Mouse (Mus musculus): ENCODE results near the gene St8sia6. TPM values are rescaled to one million over a fixed set of nuclear protein-coding genes. Genes with fewer than 3 reads are reported as not detected.
"Not testable (repeated sequence)": the region's sequence is repeated elsewhere in the genome, so short reads cannot be mapped to it uniquely, and the experiment has no call there.

Gene St8sia6
- polyA plus RNA-seq, 1 experiment from 2014 or later: 0.15 TPM

- no peak for DNase-seq (ENCODE audit: low spot score)
- no peaks in the 10 kb centered on the region for H3K4me1 ChIP-seq
- no peaks in the 10 kb centered on the region for H3K27me3 ChIP-seq (ENCODE audit: insufficient read depth, poor library complexity, severe bottlenecking)
- 87% methylated on average over 2 of the region's 2 CpGs for WGBS
- no peak overlapping the region for H3K27ac ChIP-seq
- H3K9me3 ChIP-seq: no peaks in the 10 kb centered on the region
- H3K4me3 ChIP-seq: no peak overlapping the region
- H3K36me3 ChIP-seq: no peaks in the 10 kb centered on the region
Measured at GRCm38 (mm10) chr2:13683205-13683570, 110.7 kb downstream of the St8sia6 start.

DNA sequence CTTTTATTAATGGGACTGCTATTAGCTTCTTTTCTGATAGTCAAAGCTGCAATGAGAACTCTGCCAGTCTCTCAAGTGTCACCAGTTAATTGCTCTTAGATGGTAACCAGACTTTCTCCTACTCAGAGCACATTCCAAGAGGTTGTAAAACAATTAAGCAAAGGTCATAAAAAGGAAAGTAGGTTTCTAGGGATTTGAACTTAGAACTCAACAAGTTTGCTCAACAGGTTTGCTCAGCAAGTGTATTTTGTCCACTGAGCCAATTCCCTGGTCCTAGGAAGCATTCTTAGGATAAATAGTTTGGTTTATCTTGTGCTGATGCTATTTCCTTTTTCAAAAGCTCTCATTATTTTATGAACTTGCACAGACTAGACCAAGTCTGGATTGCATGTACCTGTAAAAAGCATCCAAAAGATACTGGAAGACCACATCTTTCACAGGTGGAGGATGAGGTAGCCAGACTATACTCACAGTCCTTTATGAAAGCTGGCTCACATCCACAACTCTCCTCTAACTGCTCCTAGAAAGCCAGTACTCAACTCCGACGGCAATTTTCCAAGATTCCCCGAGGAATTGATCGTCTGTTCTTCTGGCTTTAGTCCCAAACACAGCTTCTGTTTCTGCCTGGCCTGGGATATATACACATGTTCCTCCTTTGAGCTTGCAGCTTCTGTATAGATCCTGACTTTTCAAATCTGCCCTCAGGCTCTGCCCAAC is 111.2 kb downstream of the St8sia6 start:
- no peak overlapping the region for H3K27ac ChIP-seq
- 81% methylated on average over 4 of the region's 4 CpGs for WGBS
- DNase-seq (ENCODE audit: low spot score): no peak
- H3K36me3 ChIP-seq: no peaks in the 10 kb centered on the region
- no peak overlapping the region for H3K4me3 ChIP-seq
- no peaks in the 10 kb centered on the region for H3K27me3 ChIP-seq (ENCODE audit: insufficient read depth, poor library complexity, severe bottlenecking)
- H3K9me3 ChIP-seq: no peaks in the 10 kb centered on the region
- H3K4me1 ChIP-seq: no peaks in the 10 kb centered on the region

GRCm38 (mm10) chr2:13672946-13673345 is 120.9 kb downstream of the St8sia6 start:
- Histone ChIP-seq H3K27ac (no peak overlapping the region), H3K36me3 (no peaks in the 10 kb centered on the region), H3K9me3 (no peaks in the 10 kb centered on the region), H3K4me3 (no peak overlapping the region), H3K4me1 (no peaks in the 10 kb centered on the region), H3K27me3 (ENCODE audit: insufficient read depth, poor library complexity, severe bottlenecking) (no peaks in the 10 kb centered on the region)
- WGBS: 50% methylated on average over 3 of the region's 3 CpGs
- no peak for DNase-seq (ENCODE audit: low spot score)

DNA sequence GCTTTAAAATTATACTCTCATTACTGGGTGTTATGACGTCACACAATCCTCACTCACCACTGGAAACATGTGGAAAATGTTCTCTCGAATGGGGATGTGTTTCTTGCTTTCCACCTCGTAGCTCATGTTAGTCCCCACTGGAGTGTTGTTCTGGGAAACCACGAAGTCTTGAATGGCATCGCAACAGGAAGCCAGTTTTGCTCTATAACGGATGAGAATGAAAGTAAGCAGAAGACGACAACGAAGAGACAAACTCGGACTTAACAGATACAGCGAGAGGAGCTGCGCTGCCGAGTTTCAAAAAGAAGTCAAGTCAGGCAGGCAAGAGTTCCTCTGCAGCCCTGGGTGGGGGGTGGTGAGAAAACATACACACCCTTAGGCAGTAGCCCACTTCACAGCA is 121.4 kb downstream of the St8sia6 start:
- no peak for DNase-seq (ENCODE audit: low spot score)
- no peak overlapping the region for H3K27ac ChIP-seq
- no peaks in the 10 kb centered on the region for H3K27me3 ChIP-seq (ENCODE audit: insufficient read depth, poor library complexity, severe bottlenecking)
- no peak overlapping the region for H3K4me3 ChIP-seq
- H3K9me3 ChIP-seq: no peaks in the 10 kb centered on the region
- no peaks in the 10 kb centered on the region for H3K4me1 ChIP-seq
- 80% methylated on average over 12 of the region's 12 CpGs for WGBS
- H3K36me3 ChIP-seq: no peaks in the 10 kb centered on the region

DNA sequence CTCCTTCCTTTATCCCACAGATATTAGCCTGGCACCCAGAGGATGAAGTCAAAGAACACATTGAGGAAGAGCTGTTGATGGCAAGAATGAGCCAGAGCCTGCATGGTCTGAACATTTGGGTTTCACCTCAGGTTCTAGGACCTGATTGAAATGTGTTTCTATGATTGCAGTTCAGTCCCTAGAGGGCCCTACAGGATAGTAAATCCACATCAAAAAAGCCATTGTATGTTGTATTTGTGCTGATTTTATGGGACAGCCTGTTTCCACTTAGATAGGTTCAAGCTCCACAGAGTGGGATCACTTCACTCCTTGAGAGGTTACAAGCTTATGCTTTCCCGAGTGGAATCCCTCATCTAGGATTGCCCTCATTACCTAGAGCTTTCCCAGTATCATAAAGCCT is 159.0 kb downstream of the St8sia6 start:
- WGBS: 48% methylated on average over 1 of the region's 1 CpGs
- H3K4me1 ChIP-seq: no peaks in the 10 kb centered on the region
- DNase-seq (ENCODE audit: low spot score): no peak
- H3K27me3 ChIP-seq (ENCODE audit: insufficient read depth, poor library complexity, severe bottlenecking): no peaks in the 10 kb centered on the region
- H3K36me3 ChIP-seq: no peaks in the 10 kb centered on the region
- no peak overlapping the region for H3K4me3 ChIP-seq
- no peaks in the 10 kb centered on the region for H3K9me3 ChIP-seq
- H3K27ac ChIP-seq: no peak overlapping the region

DNA sequence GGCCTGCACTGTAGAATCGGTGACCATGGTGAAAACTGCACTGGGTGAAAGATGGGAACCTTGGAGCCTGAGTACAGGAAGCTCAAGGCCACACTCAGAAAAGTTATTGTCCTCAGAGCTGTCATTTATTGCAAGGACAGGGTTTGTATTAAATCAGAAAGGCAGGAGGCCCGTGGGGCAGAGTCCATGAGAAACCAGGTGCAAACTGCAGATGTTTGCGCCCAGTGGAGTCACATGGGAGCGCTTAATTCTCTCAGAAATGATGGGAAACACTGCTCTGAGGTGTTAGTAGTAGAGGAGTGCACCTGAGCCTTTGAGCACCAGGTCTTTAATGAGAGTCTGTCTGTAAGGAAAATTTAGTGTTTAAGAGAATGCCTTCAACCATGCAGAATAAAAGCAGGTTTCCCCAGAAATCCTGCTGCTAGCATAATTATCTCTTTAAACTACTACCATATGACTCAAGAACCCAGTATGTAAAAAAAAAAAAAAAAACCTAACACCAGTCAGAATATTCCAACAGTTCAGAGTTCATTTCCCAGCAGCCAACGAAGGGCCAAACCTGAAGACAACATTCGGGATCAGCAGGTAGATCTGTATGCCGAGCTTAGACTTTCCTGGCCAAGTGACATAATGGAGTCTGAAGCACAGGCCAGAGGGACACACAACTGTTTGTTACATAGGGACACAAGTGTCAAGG is 163.6 kb downstream of the St8sia6 start:
- Histone ChIP-seq H3K36me3 (no peaks in the 10 kb centered on the region), H3K27ac (no peak overlapping the region), H3K4me3 (no peak overlapping the region), H3K27me3 (ENCODE audit: insufficient read depth, poor library complexity, severe bottlenecking) (no peaks in the 10 kb centered on the region), H3K4me1 (no peaks in the 10 kb centered on the region), H3K9me3 (no peaks in the 10 kb centered on the region)
- no peak for DNase-seq (ENCODE audit: low spot score)
- WGBS: 78% methylated on average over 7 of the region's 7 CpGs

- H3K9me3 ChIP-seq; H3K27ac ChIP-seq; H3K27me3 ChIP-seq (ENCODE audit: insufficient read depth, poor library complexity, severe bottlenecking); DNase-seq (ENCODE audit: low spot score); H3K4me1 ChIP-seq; H3K36me3 ChIP-seq; H3K4me3 ChIP-seq: not testable (repeated sequence)
- 45% methylated on average over 5 of the region's 5 CpGs for WGBS
Measured at GRCm38 (mm10) chr2:13603636-13604035, 190.2 kb downstream of the St8sia6 start.

DNA sequence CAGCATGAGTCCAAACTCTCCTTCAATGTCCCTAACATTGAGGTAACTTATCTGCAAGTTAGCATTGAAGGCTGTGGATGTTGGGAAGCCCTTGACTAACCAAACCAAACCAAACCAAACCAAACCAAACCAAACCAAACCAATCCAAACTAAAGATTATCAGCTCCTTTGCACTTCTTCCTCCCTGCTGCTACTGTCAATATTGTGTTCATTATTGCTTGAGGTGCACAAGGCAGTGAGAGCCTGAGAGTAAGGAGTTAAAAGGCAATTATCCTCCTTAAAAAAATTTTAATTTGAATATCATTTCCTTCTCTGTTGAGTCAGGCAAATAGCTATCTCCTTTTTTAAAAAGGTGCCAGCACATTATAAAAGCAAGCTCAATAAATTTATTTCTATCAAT is 190.8 kb downstream of the St8sia6 start:
- H3K4me1 ChIP-seq: no peaks in the 10 kb centered on the region
- no peak for DNase-seq (ENCODE audit: low spot score)
- H3K4me3 ChIP-seq: no peak overlapping the region
- no peaks in the 10 kb centered on the region for H3K36me3 ChIP-seq
- H3K9me3 ChIP-seq: no peaks in the 10 kb centered on the region
- H3K27ac ChIP-seq: no peak overlapping the region
- no peaks in the 10 kb centered on the region for H3K27me3 ChIP-seq (ENCODE audit: insufficient read depth, poor library complexity, severe bottlenecking)

Other genes with a start within 250 kb of the St8sia6 start
- gene Trdmt1, start 249.4 kb downstream of the St8sia6 start, polyA plus RNA-seq (2016; fragmentation: Nextera tagmentation; extraction: Ambion mirVana): 8.7 and 10.4 TPM in 2 replicates
- gene Vim, start 220.1 kb downstream of the St8sia6 start, polyA plus RNA-seq (2016; fragmentation: Nextera tagmentation; extraction: Ambion mirVana): 590 and 679 TPM in 2 replicates

Data from heart, embryonic 10.5 days (tissue).